Mouse (Mus musculus): ENCODE results near the gene Rara.
"Not testable (repeated sequence)": the region's sequence is repeated elsewhere in the genome, so short reads cannot be mapped to it uniquely, and the experiment has no call there.

Gene Rara

DNA sequence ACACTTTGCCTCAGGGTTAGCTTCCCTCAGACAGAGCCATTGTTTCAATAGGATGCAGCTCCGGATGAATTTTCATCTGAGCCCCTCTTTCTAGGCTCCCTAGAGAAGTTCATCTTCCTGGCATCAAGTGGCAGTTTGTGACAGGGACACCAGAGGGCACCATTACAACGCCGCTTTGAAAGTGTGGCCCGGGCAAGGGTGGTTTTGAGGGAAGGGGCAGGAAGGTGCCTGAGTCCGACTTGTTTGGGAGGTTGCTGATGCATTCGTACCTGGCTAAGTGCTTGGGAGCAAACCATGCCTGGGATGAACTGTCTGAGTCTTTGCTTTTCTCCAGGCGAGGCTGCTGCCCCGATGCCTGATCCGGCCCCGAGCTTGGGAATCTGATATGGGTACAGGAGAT lies 5.3 kb upstream of the Rara start:
- peak; percentile 47 to 67 for DNase-seq (ENCODE audit: low read depth in 2 of 2, low spot score in 2 of 2)

DNA sequence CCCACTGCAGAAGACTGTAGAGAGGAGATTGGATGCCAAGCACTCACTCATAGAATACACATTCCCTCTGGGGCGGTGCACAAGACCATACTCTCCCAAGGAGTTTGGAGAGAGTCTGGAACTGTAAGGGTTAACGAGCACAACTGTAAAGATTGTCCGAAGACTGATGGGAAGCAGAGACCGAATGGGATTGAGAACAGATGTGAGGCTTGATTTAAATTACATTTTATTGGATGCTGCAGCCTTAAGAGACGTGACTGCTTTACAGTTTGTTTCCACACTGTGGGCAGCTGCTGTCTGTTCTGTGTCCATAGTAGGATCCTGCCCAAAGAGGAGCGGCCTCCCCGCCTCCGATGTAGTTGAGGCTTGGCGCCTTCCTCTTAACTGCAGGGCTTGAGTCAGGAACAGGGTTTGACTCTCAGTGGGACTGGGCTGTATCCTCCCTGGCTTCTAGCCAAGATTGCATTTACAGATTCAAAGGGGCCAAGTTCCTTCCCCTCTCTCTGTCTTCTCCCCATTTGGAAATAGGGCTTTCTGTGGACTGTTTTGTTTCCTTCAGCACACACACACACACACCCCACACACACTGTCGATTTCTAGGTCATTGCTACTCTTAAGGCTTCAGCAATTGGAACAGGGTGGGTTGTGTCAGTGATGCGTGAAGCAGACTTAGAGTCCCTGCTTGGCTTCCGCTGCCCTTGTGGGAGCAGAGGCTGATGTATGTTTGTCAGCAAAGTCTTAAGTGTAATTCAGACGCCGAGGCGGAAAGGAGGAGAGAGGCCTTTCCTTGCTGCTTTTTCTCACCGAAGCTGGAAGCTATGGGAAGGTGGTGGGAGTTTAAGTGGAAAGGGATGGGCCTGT lies 4.5 kb upstream of the Rara start:
- DNase-seq (ENCODE audit: low read depth in 2 of 2, low spot score in 2 of 2) = not testable (repeated sequence)

DNA sequence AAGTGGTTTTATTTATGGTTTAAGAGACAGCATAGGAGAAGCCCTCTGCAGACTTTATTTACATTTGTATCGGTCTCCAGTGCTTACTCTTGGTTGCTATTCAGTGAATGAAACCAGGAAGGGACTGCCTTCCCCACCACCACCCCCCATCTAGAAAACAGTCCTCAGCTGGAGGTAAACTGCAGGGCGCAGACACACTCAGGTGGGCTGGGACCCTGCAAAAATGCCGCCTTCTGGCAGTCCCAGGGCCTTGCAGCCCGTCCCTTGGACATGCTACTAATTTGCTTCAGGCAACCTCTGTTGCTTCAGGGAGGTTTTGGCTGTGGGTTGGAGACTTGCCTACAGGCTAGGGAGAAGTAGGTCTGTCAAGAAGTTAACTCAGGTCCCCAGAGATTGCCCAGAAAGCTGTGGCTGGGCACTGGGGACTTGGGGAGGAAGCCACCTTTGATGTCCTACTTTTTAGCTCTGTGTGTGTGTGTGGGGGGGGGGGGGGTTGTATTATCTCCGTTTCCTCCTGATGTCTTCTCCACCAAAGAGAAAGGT lies 2.9 kb upstream of the Rara start:
- DNase-seq (ENCODE audit: low read depth in 2 of 2, low spot score in 2 of 2) = no peak

DNA sequence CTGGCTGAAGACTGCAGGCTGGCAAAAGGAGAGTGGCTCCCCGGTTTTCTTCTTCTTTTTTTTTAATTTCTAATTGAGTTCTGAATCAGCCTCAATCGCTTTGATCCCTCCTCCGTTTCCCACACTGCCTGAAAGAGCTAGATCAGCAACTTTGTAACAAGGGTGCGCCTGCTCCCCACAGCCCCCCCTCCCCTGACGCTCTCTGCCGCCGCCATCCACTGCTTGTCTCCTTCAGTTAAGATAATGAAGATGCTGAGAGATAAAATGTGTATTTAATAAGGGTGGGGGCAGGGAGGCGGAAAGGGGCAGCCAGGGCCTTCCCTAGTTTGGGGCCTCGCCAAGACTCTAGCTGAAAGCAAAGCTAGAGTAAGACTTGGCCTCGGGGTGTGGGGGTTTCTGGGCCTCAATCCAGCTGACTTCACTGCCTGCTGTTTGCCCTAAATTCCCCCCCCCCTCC lies 2.3 kb upstream of the Rara start:
- DNase-seq (ENCODE audit: low read depth in 2 of 2, low spot score in 2 of 2) = no peak

DNA sequence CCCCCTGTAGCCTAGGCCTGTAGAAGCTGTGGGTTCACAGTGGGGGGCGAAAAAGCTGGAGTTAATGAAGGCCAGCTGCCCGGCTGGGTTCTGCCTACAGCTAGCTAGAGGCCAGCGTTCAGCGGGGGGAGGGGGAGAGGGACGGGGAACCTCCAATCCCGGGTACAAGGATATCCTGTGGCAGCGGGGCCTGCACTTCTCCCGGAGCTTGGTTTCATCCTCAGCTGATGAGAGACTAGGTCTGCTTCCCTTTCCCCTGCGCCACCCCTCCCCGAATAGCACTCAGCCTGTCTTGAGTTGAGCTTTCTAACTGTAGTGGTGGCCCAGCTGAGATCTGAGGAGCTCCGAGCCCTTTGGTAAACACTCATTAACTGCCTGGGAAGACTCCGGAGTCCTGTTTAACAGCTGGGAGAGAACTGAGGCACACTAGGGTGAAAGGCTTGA lies 1.7 kb upstream of the Rara start:
- DNase-seq (ENCODE audit: low read depth in 2 of 2, low spot score in 2 of 2) = no peak

DNA sequence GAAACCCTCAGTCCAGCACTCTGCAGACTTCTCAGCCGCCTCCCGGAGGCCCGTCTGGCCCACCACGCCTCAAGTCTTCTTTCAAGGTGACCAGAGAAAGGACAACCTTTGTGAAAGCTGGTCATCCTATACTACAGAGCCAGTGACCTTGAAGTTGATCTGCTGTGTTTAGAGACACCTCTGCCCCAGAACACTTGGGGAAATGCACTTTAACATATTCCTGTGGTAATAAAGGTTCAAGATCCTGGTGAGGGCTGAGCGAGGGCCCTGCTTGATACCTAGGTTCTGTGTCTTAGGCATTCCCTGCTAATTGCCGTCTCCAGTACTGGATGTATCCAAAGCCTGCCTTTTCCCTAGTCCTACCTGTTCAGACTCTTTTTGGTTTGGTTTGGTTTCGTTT lies 1.1 kb upstream of the Rara start:
- DNase-seq (ENCODE audit: low read depth in 2 of 2, low spot score in 2 of 2) = no peak

DNA sequence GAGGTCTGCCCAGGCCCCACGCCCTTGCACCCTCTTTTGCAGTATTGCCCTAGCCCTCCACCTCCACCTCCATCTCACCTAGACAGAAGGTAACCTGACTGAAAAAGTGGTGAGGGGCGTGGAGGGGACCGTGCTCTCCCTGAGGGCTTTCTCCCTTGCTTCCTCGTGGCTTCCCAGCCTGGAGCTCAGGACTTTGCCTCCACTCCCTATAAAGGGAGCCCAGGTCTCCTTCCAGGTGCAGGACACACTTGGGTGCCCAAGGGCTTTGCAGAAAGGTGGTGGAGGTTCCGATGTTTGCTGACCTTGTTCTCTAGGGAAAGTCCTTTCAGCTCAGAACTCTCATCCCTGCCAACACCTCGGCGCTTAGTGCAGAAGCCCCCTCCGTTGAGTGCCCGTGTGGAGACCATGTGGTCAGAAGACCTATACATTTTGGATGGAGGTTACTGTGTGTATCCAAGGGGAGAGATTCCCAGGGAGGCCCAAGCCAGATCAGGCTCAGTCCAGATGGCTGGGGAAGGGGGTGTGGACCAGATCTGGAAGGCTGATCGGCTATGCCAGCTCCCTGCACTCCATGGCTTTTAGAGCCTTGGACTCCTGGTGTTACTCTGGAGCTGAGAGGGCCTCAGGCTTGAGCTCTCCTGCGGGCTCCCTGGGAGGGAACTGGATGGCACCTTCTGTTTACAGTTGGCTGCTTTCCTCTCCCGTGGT lies 722 bp downstream of the Rara start:
- DNase-seq (ENCODE audit: low read depth in 2 of 2, low spot score in 2 of 2) = no peak

DNA sequence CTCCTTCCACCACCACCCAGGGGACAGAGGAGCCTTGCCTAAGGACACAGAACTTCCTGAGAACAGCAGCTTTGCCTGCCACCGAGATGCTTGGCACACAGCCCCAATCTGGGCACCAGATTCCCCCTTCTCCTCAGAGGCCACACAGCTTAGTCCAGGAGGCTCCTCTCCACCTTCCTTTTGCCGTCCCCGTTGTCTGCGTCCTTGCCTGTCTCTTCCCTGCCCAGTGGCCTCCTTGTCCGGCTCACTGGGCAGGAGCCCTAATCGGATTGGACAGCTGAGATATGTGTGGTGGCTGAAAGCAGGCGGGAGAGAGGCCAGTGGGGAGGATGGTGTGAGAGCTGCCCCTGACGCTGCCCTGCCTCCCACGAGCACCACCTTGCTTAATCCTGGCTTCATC lies 1.9 kb downstream of the Rara start:
- no peak for DNase-seq (ENCODE audit: low read depth in 2 of 2, low spot score in 2 of 2)

DNA sequence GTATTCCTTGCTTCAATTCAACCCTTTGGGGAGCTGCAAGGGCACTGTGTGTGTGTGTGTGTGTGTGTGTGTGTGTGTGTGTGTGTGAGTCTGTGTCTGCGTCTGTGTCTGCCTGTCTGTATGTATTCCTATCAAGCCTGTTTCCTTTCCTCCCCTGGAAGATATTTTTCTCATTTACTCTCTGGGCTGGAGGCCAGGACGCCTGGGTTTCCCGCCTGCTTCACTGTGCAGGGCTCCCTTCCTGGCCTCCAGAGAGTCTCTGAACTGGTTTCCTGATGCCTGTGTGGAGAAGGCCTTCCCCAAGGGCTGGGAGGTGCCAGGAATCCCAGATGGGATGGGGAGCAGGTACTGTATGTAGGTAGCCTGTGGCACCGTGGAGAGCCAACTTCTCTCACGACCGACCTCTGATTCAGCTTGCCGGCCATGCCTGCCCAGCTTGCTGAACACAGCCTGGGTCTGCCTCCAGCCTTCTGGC lies 2.5 kb downstream of the Rara start:
- DNase-seq (ENCODE audit: low read depth in 2 of 2, low spot score in 2 of 2) = no peak

DNA sequence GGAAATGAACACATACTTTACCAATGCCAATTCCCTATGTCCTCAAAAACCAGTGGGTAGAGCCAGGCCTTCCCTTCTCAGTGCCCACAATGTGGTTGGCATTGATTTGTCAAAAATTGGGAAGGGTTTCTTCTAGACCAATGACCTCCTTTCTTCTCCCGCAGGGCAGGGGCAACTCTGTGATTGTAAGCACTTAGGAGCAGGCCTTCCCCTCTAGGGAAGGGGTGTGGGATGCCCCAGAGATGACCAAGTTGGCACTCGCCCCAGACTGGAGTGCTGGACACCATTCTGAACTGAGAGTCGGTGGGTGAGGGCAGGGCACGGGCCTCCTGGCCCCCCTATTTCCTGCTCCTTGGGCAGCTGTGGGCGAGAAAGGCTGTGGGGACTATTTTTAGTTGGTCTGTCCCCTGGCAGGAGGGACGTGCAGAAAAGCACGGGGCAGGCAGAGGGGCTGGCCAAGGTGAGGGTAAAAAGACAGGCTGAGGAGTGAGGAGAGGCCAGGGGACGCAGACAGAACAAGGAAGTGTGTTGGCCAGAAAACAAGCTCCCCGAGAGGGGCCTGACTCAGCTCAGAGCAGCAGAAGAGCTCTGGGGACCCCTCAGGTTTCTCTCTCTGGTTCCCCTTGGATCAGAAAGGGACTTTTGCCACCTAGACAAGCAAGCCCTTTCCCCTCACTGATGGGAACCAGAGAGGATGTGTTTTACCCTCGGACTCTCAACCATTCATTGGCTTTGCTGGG lies 3.3 kb downstream of the Rara start:
- no peak for DNase-seq (ENCODE audit: low read depth in 2 of 2, low spot score in 2 of 2)

DNA sequence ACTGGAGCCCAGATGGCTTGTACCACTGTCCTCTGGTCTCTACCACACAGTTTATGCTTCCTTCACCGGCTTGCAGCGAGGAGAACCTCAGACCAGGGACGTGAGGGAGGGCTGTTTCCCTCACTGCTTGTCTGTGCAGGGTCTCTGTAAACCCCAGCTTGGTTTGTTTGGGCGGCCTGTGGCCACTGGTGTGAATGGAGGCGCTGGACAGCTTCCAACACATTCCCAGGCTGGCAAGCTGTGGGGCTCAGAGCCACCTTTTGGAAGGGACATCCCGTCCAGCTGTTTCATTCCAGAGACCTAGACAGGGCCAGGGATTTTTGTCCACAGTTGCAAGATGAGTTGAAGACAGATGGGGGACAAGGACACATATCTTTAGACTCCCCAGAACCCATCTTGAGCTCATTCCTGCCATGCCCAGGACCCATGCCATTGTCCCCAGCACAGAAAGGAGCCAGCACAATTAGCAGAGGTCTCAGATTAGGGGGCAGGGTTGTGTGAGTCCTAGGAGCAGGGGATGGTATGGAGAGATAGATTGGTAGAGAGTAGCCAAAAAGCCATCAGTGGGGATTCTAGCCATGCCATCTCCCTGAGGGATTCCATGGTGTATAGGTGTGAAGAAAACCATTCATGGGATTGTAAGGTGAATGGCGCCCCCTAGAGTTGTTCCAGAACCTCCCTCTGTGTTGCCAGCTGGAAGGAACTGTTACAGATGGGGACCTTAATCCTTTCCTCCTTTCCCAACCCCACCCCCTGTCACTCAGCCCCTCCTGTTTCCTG lies 4.1 kb downstream of the Rara start:
- no peak for DNase-seq (ENCODE audit: low read depth in 2 of 2, low spot score in 2 of 2)

DNA sequence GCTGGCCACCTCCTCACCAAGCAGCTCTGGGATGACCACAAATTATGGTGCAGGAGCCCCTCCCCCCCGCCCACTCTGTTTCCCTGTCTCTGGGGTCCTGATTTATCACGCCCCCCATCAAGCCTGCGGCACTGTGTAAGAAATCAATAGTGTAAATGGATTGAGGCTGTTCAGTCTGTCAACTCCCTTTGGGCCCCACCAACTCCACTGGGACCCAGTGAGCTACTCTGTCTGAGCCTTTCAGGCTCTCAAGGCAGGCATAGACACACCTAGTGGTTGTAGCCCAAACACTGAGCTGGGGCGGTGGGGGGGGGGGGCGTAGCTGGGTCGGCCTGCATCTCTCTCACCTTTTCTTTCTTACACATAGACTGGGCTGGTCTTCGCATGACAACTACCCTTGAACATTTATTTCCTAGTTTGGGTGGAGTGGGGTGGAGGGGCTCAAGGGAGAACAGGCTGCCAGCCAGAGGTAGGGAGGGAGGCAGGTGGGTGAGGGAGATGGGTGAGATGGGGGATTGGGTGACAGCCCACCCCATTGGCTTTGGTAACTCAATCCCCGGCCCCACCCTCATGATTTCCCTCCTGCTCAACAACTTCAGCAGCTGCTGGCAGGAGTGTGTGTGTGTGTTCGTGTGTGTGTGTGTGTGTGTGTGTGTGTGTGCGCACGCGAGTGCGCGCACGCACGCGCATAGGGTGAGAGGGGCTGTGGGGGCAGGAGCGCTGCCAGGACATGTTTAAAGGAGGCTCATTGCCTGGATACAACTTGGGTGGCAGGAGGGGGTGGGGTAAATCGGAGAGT lies 4.9 kb downstream of the Rara start:
- DNase-seq (ENCODE audit: low read depth in 2 of 2, low spot score in 2 of 2) = no peak

DNA sequence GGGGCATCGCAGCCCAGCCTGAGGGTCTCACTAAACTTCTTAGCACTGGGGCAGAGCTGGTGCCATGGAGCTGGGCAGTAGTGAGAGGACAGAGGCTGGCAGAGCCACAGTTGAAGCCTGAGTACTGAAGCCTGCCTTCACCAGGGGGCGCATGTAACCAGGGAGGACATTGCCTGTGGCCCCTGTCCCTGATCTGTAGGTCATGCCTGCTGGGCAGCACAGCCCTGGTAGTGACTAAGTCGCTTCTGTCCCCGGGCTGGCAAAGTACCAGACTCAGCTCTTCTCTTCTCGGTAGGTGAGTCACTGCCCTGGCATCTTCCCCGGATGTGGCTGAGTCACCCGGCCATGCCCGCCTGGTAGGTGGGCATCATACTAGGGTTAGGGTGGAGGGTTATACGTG lies 5.5 kb downstream of the Rara start:
- peak; percentile 34 to 44 for DNase-seq (ENCODE audit: low read depth in 2 of 2, low spot score in 2 of 2)

DNA sequence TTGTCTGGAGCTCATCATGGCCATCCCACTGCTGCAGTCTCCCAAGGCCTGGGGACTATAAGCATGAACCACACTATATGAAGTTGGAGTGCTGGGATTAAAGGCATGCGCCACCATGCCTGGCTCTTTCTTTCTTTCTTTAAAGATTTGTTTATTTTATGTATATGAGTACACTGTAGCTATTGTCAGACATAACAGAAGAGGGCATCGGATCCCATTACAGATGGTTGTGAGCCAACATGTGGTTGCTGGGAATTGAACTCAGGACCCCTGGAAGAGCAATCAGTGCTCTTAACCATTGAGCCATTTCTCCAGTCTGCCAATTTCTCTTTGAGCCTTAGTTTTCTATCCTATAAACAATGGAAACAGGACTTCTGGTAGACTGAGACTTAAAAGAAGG lies 6.2 kb downstream of the Rara start:
- DNase-seq (ENCODE audit: low read depth in 2 of 2, low spot score in 2 of 2) = not testable (repeated sequence)

DNA sequence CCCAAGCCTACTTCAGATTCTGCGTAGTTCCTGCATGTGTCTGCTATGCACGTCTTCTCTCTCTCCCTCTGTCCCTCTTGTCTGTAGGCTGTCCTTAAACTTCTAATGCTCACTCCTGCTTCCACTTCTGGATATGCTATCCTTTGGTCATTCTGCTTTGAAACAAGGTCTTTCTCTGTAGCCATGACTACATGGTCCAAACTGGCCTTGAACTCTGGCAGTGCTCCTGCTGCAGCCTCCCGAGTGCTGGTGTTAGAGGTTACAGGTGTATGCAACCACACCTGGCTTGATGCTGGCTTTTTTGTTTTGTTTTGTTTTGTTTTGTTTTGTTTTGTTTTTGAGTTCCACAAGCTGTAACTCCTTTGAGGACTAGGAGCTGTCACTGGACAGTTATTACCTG lies 6.7 kb downstream of the Rara start:
- no peak for DNase-seq (ENCODE audit: low read depth in 2 of 2, low spot score in 2 of 2)

DNA sequence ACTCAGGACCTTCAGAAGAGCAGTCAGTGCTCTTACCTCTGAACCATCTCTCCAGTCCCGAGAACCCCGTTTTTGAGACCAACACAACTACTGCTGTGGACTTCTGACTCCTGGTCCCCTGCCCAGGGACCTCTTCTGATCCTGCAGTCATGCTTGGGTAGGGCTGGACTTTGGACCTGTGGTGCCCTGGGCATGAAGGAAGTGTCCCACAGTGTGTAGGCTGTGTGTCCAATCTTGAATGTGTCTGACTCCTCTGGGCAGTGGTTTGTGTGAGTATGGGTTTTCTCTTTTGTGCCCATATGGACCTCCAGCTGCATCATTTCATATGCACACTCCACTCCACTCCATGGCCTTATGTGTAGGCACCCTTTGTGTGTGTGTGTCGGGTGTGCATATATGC lies 7.5 kb downstream of the Rara start:
- DNase-seq (ENCODE audit: low read depth in 2 of 2, low spot score in 2 of 2) = no peak

DNA sequence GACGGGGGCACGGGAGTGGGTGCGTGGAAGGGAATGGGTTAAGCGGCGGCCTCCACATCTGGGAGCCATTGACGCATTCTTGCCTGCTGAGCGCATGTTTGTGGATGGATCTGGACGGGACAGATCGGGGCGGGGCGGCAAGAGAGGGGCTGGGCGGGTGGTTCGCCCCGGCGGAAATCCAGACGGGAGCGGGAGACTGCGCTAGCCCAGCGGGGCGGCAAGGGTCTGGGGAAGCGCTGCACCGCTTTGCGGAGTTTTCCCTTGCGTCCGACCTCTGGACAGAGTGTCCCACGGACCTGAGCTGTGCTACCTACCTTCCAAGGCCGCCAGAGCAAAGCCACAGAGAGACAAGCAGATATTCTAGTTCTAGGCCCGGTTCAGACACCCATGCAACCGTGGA lies 8.6 kb downstream of the Rara start:
- DNase-seq (ENCODE audit: low read depth in 2 of 2, low spot score in 2 of 2) = no peak

DNA sequence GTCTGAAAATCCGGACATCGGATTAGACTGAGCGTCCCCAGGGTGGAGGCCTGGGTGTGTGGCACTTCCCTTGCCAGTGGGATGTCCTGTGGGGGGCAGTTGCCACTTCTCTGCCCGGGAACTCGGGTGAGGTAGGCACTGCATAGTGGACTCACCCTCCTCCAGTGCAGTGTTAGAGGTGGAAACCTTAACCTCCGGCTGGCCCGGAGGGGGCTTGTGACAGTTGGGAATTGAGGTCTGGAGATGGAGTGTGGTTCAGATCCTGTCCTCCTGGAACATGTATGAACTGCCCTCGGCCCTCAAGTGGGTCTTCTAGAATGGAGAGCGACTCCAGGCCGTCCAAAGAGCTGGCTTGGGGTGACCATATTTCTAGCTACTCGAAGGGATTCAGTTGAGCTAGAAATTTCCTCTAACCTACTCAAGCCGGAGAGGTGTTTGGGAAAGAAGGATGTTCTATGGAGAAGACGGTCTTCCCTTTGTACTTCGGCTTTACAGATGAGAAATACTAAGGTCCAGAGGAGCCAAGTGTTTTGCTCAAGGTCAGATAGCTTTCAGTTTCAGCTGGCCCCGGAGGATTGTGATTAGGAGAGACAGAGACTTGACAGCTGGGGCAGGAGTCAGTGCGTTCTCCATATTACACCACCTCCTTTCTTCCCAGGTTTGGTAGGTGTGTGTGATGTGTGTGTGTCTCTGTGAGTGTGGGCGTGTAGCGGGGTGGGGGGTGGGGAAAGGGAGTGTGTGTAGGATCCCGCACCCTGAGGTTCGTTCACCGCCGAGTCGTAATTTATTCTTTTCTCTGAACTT lies 9.2 kb downstream of the Rara start:
- no peak for DNase-seq (ENCODE audit: low read depth in 2 of 2, low spot score in 2 of 2)

DNA sequence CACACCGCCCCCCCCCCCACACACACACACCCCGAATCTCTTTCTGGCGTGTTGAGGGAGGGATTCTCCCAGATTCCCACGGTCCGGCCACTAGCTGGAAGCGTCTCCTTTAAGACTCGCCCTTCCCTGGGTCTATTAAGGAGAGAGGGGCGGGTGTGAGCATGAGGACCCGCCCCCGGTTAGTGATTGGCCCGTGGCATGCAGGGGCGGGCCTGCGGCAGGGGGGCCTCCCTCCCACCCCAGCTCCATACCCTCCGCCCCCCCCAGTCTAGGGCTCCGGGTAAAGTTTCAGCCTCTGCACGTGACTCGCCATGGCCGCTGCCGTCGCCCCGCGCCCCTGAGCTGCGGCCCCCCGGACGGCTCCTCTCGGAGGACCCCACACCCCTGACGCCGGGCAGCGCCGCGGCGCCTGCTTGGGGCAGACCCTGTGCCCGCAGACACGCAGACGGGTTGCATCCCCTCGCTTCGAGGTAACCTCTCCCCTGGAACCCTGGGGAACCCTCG lies 9.8 kb downstream of the Rara start:
- peak; percentile 74 to 79 for DNase-seq (ENCODE audit: low read depth in 2 of 2, low spot score in 2 of 2)
